Mouse (Mus musculus): ENCODE results near the gene Pdp2. TPM values are rescaled to one million over a fixed set of nuclear protein-coding genes. Genes with fewer than 3 reads are reported as not detected.

Gene Pdp2
- polyA plus RNA-seq, 1 experiment: 2.4 TPM

DNA sequence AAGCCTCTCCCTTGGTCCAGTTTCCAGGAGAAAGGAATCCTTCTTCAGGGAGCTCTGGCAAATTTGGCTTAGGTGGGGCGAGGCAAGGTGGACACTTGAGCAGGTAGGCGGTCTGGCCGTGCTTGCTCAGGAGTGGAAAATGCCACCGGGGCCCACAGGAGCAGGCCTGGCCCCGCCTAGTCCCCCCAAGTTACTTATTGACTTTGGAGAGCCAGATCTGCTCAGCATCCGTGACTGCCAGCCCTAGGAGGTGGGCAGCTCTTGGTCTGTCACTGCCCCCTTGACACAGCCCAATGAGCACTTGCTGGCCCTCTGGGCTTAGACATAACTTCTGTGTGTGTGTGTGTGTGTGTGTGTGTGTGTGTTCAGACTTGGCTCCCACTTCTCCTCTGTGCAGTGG is 32.9 kb downstream of the Pdp2 start, which contains the start of gene Cdh16:
TSS of gene Cdh16 (minus strand) at position 236 of the 400 bp plus-strand sequence.
- Histone ChIP-seq H3K4me1 (ENCODE audit: control insufficient read depth, insufficient read depth, insufficient read length) (peaks cover 6% of the 10 kb centered on the region; the same call in 1 of the 2 replicates), H3K4me3 (ENCODE audit: extremely low read depth, insufficient read depth, insufficient read length) (no peak within 1 kb of the TSS), H3K27me3 (ENCODE audit: control insufficient read depth, insufficient read depth, low read length) (no peaks in the 10 kb centered on the region), H3K36me3 (ENCODE audit: control insufficient read depth, insufficient read depth, low read length) (peaks cover 3% of the 10 kb centered on the region), H3K27ac (ENCODE audit: insufficient read depth, low read length) (no peak within 1 kb of the TSS)
- WGBS: 88% methylated on average over 6 of the region's 6 CpGs
- no peak for TF ChIP-seq POLR2A (IDR thresholded peaks at IDR 0.05; ENCODE audit: low read depth, low read length)
- no peak for TF ChIP-seq CTCF (IDR thresholded peaks at IDR 0.05; ENCODE audit: extremely low read depth, insufficient read depth, insufficient read length, insufficient replicate concordance)
- DNase-seq (ENCODE audit: low read depth in 1 of 2, low spot score in 2 of 2): no peak

DNA sequence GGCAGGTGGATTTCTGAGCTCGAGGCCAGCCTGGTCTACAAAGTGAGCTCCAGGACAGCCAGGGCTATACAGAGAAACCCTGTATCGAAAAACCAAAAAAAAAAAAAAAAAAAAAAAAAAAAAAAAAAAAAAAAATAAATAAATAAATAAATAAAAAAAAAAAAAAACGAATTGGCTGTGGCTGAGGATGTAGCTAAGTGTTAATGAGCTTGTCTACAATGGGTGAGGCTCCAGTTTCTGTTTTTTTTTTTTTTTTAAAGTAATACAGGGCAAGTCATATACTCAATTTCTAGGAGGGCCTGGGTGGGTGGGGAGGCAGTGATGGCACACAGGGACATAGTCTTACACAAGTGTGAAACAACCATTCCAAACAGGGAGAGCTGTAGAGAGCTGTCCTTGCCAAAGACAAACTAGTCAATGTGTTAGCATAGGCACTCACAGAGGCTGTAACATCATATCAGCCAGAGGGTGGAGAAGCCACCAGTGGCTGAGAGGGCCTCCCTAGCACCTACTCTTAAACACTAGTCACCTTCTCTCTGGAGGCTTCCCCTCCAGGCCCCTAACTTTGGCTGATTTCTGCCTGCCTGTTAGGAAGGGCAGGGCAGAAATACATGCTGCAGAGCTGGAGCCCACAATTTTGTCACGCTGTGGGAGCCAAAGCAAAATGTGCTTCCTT is 36.0 kb downstream of the Pdp2 start:
- Histone ChIP-seq H3K27me3 (ENCODE audit: control insufficient read depth, insufficient read depth, low read length) (no peaks in the 10 kb centered on the region), H3K36me3 (ENCODE audit: control insufficient read depth, insufficient read depth, low read length) (peaks cover 3% of the 10 kb centered on the region), H3K4me1 (ENCODE audit: control insufficient read depth, insufficient read depth, insufficient read length) (peaks cover 17% of the 10 kb centered on the region), H3K4me3 (ENCODE audit: extremely low read depth, insufficient read depth, insufficient read length) (no peak overlapping the region), H3K27ac (ENCODE audit: insufficient read depth, low read length) (no peak overlapping the region)
- TF ChIP-seq CTCF (IDR thresholded peaks at IDR 0.05; ENCODE audit: extremely low read depth, insufficient read depth, insufficient read length, insufficient replicate concordance) (no peak), POLR2A (IDR thresholded peaks at IDR 0.05; ENCODE audit: low read depth, low read length) (no peak)
- DNase-seq (ENCODE audit: low read depth in 1 of 2, low spot score in 2 of 2): no peak
- WGBS: 66% methylated on average over 4 of the region's 4 CpGs

- H3K36me3 ChIP-seq (ENCODE audit: control insufficient read depth, insufficient read depth, low read length): peaks cover 3% of the 10 kb centered on the region
- no peaks in the 10 kb centered on the region for H3K27me3 ChIP-seq (ENCODE audit: control insufficient read depth, insufficient read depth, low read length)
- no peak for TF ChIP-seq POLR2A (IDR thresholded peaks at IDR 0.05; ENCODE audit: low read depth, low read length)
- TF ChIP-seq CTCF (IDR thresholded peaks at IDR 0.05; ENCODE audit: extremely low read depth, insufficient read depth, insufficient read length, insufficient replicate concordance): no peak
- H3K27ac ChIP-seq (ENCODE audit: insufficient read depth, low read length): no peak overlapping the region
- DNase-seq (ENCODE audit: low read depth in 1 of 2, low spot score in 2 of 2): no peak
- WGBS: 96% methylated on average over 21 of the region's 21 CpGs
- H3K4me3 ChIP-seq (ENCODE audit: extremely low read depth, insufficient read depth, insufficient read length): no peak overlapping the region
- H3K4me1 ChIP-seq (ENCODE audit: control insufficient read depth, insufficient read depth, insufficient read length): peaks cover 20% of the 10 kb centered on the region
These were observed 37.2 kb downstream of the Pdp2 start for GRCm38 (mm10) chr8:104628402-104628801.

DNA sequence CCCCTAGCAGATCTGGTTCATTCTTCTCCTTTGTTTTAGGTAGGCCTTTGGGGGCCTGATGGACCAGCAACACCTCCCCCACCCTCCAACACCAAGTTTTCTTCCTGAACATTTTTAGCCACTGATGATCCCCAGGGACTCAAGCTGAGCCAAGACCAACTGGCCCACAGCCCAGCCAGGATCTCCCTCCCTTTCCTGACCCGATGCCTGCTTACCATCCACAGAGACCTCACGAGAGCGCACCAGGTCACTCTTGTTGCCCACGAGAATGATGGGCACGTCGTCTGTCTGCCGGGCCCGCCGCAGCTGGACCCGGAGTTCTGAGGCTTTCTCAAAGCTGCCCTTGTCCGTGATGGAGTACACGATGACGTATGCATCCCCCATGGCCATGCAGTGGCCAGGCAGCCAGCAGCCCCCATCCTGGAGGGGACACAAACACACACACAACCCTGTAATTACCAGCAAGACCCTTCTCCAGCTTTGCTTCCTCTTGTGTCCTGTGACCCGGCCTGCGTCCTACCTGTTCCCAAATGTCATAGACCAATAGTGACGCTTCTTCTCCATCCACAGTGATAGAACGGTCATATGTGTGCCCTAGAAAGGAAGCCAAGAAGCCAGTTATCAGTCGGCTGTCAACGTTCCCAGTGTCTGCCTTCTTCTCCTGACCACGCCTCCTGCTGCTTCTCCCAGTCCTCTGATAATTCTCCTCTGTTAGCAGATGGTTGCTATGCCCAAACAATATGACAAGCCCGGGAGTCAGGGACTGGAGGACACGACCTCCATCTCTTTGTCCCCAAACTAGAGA is 38.3 kb downstream of the Pdp2 start:
- WGBS: 87% methylated on average over 20 of the region's 22 CpGs
- no peak overlapping the region for H3K4me3 ChIP-seq (ENCODE audit: extremely low read depth, insufficient read depth, insufficient read length)
- TF ChIP-seq POLR2A (IDR thresholded peaks at IDR 0.05; ENCODE audit: low read depth, low read length) (no peak), CTCF (IDR thresholded peaks at IDR 0.05; ENCODE audit: extremely low read depth, insufficient read depth, insufficient read length, insufficient replicate concordance) (no peak)
- H3K36me3 ChIP-seq (ENCODE audit: control insufficient read depth, insufficient read depth, low read length): peaks cover 3% of the 10 kb centered on the region
- H3K4me1 ChIP-seq (ENCODE audit: control insufficient read depth, insufficient read depth, insufficient read length): peaks cover 20% of the 10 kb centered on the region
- no peaks in the 10 kb centered on the region for H3K27me3 ChIP-seq (ENCODE audit: control insufficient read depth, insufficient read depth, low read length)
- H3K27ac ChIP-seq (ENCODE audit: insufficient read depth, low read length): no peak overlapping the region
- DNase-seq (ENCODE audit: low read depth in 1 of 2, low spot score in 2 of 2): peak in 1 of 2 experiments; percentile 2

DNA sequence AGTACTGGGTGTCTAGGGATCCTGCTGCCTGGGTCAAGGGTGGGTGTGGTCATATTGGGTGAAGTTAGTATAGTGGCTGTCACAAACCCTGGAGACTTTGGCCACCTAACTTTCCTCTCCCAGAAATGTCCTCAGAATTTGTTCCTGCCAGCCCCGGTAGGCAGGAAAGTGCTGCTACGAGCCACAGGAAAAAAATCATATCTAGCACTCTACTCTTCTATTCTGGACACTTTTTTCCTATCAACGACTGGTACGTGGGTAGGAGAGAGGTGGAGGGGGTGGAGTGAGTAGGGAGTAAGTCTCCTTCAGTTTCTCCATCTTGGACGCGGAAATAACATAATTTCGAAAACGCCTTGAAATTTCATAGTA is 38.8 kb downstream of the Pdp2 start:
- WGBS: 56% methylated on average over 8 of the region's 8 CpGs
- no peak for DNase-seq (ENCODE audit: low read depth in 1 of 2, low spot score in 2 of 2)
- no peak overlapping the region for H3K27ac ChIP-seq (ENCODE audit: insufficient read depth, low read length)
- TF ChIP-seq POLR2A (IDR thresholded peaks at IDR 0.05; ENCODE audit: low read depth, low read length) (no peak), CTCF (IDR thresholded peaks at IDR 0.05; ENCODE audit: extremely low read depth, insufficient read depth, insufficient read length, insufficient replicate concordance) (no peak)
- H3K27me3 ChIP-seq (ENCODE audit: control insufficient read depth, insufficient read depth, low read length): no peaks in the 10 kb centered on the region
- H3K4me1 ChIP-seq (ENCODE audit: control insufficient read depth, insufficient read depth, insufficient read length): peaks cover 20% of the 10 kb centered on the region
- peak overlapping the region; percentile 71; the same call in 1 of the 2 replicates for H3K4me3 ChIP-seq (ENCODE audit: extremely low read depth, insufficient read depth, insufficient read length)
- peaks cover 3% of the 10 kb centered on the region for H3K36me3 ChIP-seq (ENCODE audit: control insufficient read depth, insufficient read depth, low read length)

DNA sequence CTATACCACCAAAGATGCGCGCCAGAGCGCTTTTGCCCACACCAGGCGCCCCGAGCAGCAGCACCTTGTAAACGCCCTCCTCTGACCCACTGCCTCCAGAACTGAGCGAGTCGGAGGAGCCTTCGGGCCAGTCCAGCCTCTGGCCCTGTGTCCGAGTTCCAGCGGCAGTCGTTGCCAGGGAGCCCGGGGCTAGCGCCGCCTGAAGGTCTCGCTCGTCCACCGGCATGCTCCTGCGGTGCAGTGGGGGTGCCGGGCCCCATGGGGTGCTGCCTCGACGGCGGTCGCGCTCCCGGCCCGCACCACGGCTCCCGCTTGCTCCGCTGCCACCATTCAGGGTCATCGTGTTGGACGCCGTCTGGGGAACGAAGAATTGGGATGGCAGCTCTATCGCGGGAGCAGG is 39.3 kb downstream of the Pdp2 start:
- TF ChIP-seq CTCF (IDR thresholded peaks at IDR 0.05; ENCODE audit: extremely low read depth, insufficient read depth, insufficient read length, insufficient replicate concordance): no peak
- TF ChIP-seq POLR2A (IDR thresholded peaks at IDR 0.05; ENCODE audit: low read depth, low read length): no peak
- H3K4me1 ChIP-seq (ENCODE audit: control insufficient read depth, insufficient read depth, insufficient read length): peaks cover 16% of the 10 kb centered on the region
- peak overlapping the region; percentile 71 for H3K4me3 ChIP-seq (ENCODE audit: extremely low read depth, insufficient read depth, insufficient read length)
- H3K36me3 ChIP-seq (ENCODE audit: control insufficient read depth, insufficient read depth, low read length): peaks cover 3% of the 10 kb centered on the region
- 4% methylated on average over 36 of the region's 36 CpGs for WGBS
- DNase-seq (ENCODE audit: low read depth in 1 of 2, low spot score in 2 of 2): peak in 1 of 2 experiments; percentile 25
- H3K27me3 ChIP-seq (ENCODE audit: control insufficient read depth, insufficient read depth, low read length): no peaks in the 10 kb centered on the region
- peak overlapping the region; percentile 54 for H3K27ac ChIP-seq (ENCODE audit: insufficient read depth, low read length)
